Comparison of ENCODE assay signal across 8 mouse cellular contexts in genomic region chr3:96571896-96572698, GRCm38 (mm10). TPM values are rescaled to one million over a fixed set of nuclear protein-coding genes. Genes with fewer than 3 reads are reported as not detected.
DNase-seq lines count a peak whose midpoint lies in the region; ATAC-seq and TF ChIP-seq lines count a peak whose summit lies in the region.

No protein-coding gene starts in this region.

- no peak for TF ChIP-seq POLR2A in testis, adult 2 months (IDR thresholded peaks at IDR 0.05; ENCODE audit: control insufficient read depth, low read depth, low read length)

- no peak for DNase-seq in testis, postnatal 14 days (ENCODE audit: low spot score)
- peak; percentile 62 for DNase-seq in liver, postnatal 0 days
- no peak for DNase-seq in urinary bladder, postnatal 10 days (ENCODE audit: low spot score)
- DNase-seq in left cerebral cortex, postnatal 10 days (ENCODE audit: extremely low spot score in 1 of 2, low spot score in 2 of 2): no peak
- DNase-seq in urinary bladder, postnatal 25 days (ENCODE audit: low spot score): no peak

- no peaks in the 10 kb centered on the region for H3K36me3 ChIP-seq in testis, adult 2 months (ENCODE audit: control insufficient read depth, insufficient read depth, low read length)
- no peaks in the 10 kb centered on the region for H3K36me3 ChIP-seq in heart, embryonic 16.5 days (ENCODE audit: control insufficient read depth, insufficient read depth)
- H3K36me3 ChIP-seq in liver, postnatal 0 days (replicated peaks; ENCODE audit: insufficient read depth, low read length): no peaks in the 10 kb centered on the region

- H3K27ac ChIP-seq in testis, adult 2 months (ENCODE audit: control insufficient read depth, insufficient read depth, low read depth, low read length): peak overlapping the region; percentile 62; the same call in 1 of the 2 replicates
- H3K27ac ChIP-seq in heart, embryonic 16.5 days (ENCODE audit: low read length): peak overlapping the region; percentile 83
- peak overlapping the region; percentile 85 for H3K27ac ChIP-seq in liver, postnatal 0 days (ENCODE audit: low read depth)

- intact Hi-C loops in left cerebral cortex, postnatal 10 days (cut with DNase I): no loop called here

- 59% methylated on average over 16 of the region's 16 CpGs for WGBS in heart, embryonic 16.5 days
- 55% methylated on average over 16 of the region's 16 CpGs for WGBS in liver, postnatal 0 days (ENCODE audit: insufficient replicate concordance)

- no peak overlapping the region for H3K9ac ChIP-seq in heart, embryonic 16.5 days (ENCODE audit: low read length)
- no peak overlapping the region for H3K9ac ChIP-seq in liver, postnatal 0 days (replicated peaks)

- TF ChIP-seq CTCF in testis, adult 2 months (IDR thresholded peaks at IDR 0.05; ENCODE audit: control insufficient read depth, insufficient read depth, insufficient replicate concordance, low read depth, low read length): no peak
- TF ChIP-seq CTCF in liver, postnatal 0 days (IDR thresholded peaks at IDR 0.05; ENCODE audit: low read depth): no peak

- no peak overlapping the region for H3K4me3 ChIP-seq in testis, adult 2 months (ENCODE audit: control insufficient read depth, low read depth, low read length)
- H3K4me3 ChIP-seq in heart, embryonic 16.5 days (ENCODE audit: low read length): no peak overlapping the region
- no peak overlapping the region for H3K4me3 ChIP-seq in liver, postnatal 0 days (ENCODE audit: low read depth, low read length)

- peaks cover 22% of the 10 kb centered on the region for H3K4me1 ChIP-seq in testis, adult 2 months (ENCODE audit: control insufficient read depth, insufficient read depth, low read length)
- H3K4me1 ChIP-seq in heart, embryonic 16.5 days (ENCODE audit: control insufficient read depth, insufficient read depth, low read length): peaks cover 61% of the 10 kb centered on the region
- peaks cover 63% of the 10 kb centered on the region for H3K4me1 ChIP-seq in liver, postnatal 0 days (ENCODE audit: insufficient read depth)

- peak; percentile 30; the same call in 1 of the 2 replicates for TF ChIP-seq EP300 in liver, postnatal 0 days (IDR thresholded peaks at IDR 0.05; ENCODE audit: low read depth)

- no peak for ATAC-seq in heart, embryonic 16.5 days (replicated peaks; ENCODE audit: extremely low read depth, insufficient read depth, low FRiP score)
- peak; percentile 23; the same call in 1 of the 2 replicates for ATAC-seq in liver, postnatal 0 days
- ATAC-seq in frontal cortex, adult (ENCODE audit: low TSS enrichment): no peak

- no peak overlapping the region for H3K4me2 ChIP-seq in heart, embryonic 16.5 days (ENCODE audit: low read depth, low read length)
- H3K4me2 ChIP-seq in liver, postnatal 0 days (ENCODE audit: low read depth, low read length): no peak overlapping the region

- no peaks in the 10 kb centered on the region for H3K9me3 ChIP-seq in heart, embryonic 16.5 days (replicated peaks; ENCODE audit: control insufficient read depth, low read length)
- H3K9me3 ChIP-seq in liver, postnatal 0 days (ENCODE audit: low read length): no peaks in the 10 kb centered on the region

- H3K27me3 ChIP-seq in testis, adult 2 months (ENCODE audit: control insufficient read depth, insufficient read depth, low read length): no peaks in the 10 kb centered on the region
- H3K27me3 ChIP-seq in heart, embryonic 16.5 days (ENCODE audit: control insufficient read depth, insufficient read depth, low read length): no peaks in the 10 kb centered on the region
- H3K27me3 ChIP-seq in liver, postnatal 0 days (ENCODE audit: insufficient read depth, low read length): no peaks in the 10 kb centered on the region

RNA-seq across cellular contexts. Expression of gene Gm16253, which starts 4.7 kb away (rescaled TPM):
- polyA plus RNA-seq in testis, adult 2 months (2012; rRNA removed): not detected in 2 replicates
- 1.3 and 1.4 TPM in 2 replicates for polyA plus RNA-seq in heart, embryonic 16.5 days (2015; fragmentation: Nextera tagmentation; extraction: Ambion mirVana)
- polyA plus RNA-seq in liver, postnatal 0 days (2015; fragmentation: Nextera tagmentation; extraction: Ambion mirVana): not detected in 2 replicates
- not detected for total RNA-seq in left cerebral cortex, postnatal 10 days (2021)

RNA-seq across cellular contexts. Expression of gene Txnip, which starts 14.3 kb away (rescaled TPM):
- polyA plus RNA-seq in testis, adult 2 months (2012; rRNA removed): 73.8 and 75.5 TPM in 2 replicates
- 209 and 226 TPM in 2 replicates for polyA plus RNA-seq in heart, embryonic 16.5 days (2015; fragmentation: Nextera tagmentation; extraction: Ambion mirVana)
- 65.3 and 72.4 TPM in 2 replicates for polyA plus RNA-seq in liver, postnatal 0 days (2015; fragmentation: Nextera tagmentation; extraction: Ambion mirVana)
- 10 to 100 TPM; 40.3 to 45.4 TPM for total RNA-seq in left cerebral cortex, postnatal 10 days (2021)

RNA-seq across cellular contexts. Expression of gene Polr3gl, which starts 21.9 kb away (rescaled TPM):
- 13.9 and 17.8 TPM in 2 replicates for polyA plus RNA-seq in testis, adult 2 months (2012; rRNA removed)
- polyA plus RNA-seq in heart, embryonic 16.5 days (2015; fragmentation: Nextera tagmentation; extraction: Ambion mirVana): 33.4 and 36.4 TPM in 2 replicates
- 12.9 and 14.7 TPM in 2 replicates for polyA plus RNA-seq in liver, postnatal 0 days (2015; fragmentation: Nextera tagmentation; extraction: Ambion mirVana)
- total RNA-seq in left cerebral cortex, postnatal 10 days (2021): 10 to 100 TPM; 26.3 to 29.3 TPM

RNA-seq across cellular contexts. Expression of gene Ankrd34a, which starts 24.3 kb away (rescaled TPM):
- 0.12 TPM in 1 of 2 replicates, not detected in the other for polyA plus RNA-seq in testis, adult 2 months (2012; rRNA removed)
- polyA plus RNA-seq in heart, embryonic 16.5 days (2015; fragmentation: Nextera tagmentation; extraction: Ambion mirVana): 6.9 and 7.2 TPM in 2 replicates
- not detected in 2 replicates for polyA plus RNA-seq in liver, postnatal 0 days (2015; fragmentation: Nextera tagmentation; extraction: Ambion mirVana)
- 10 to 100 TPM; 56.6 to 57.0 TPM for total RNA-seq in left cerebral cortex, postnatal 10 days (2021)

RNA-seq across cellular contexts. Expression of gene Lix1l, which starts 28.9 kb away (rescaled TPM):
- 6.2 and 8.1 TPM in 2 replicates for polyA plus RNA-seq in testis, adult 2 months (2012; rRNA removed)
- 4.3 and 4.5 TPM in 2 replicates for polyA plus RNA-seq in heart, embryonic 16.5 days (2015; fragmentation: Nextera tagmentation; extraction: Ambion mirVana)
- polyA plus RNA-seq in liver, postnatal 0 days (2015; fragmentation: Nextera tagmentation; extraction: Ambion mirVana): 0.45 and 0.54 TPM in 2 replicates
- total RNA-seq in left cerebral cortex, postnatal 10 days (2021): 10 to 100 TPM; 26.5 to 27.1 TPM
